Mouse (Mus musculus): ENCODE data around the gene Fam57a.

- TF ChIP-seq EP300 (IDR thresholded peaks at IDR 0.05) (no peak), CTCF (IDR thresholded peaks at IDR 0.05) (no peak)
These were observed 72.6 kb downstream of the Fam57a start for GRCm38 (mm10) chr11:76252036-76252435.

Measured in lung, postnatal 0 days (tissue).